Mouse (Mus musculus) adrenal gland, postnatal 4 days (tissue): Measurements from ENCODE around the gene Cog1. TPM values are rescaled to one million over a fixed set of nuclear protein-coding genes. Genes with fewer than 3 reads are reported as not detected.

ENCODE experiments used
- DNase-seq, 2 experiments: peaks; one replicate each; pipeline ENCODE4 v3.0.0; 2021 to 2022; ENCODE audit warnings: low spot score in 2 of 2, mixed read lengths in 2 of 2
- long read RNA-seq, 2 experiments: library from polyadenylated mRNA; stranded (forward); transcript quantifications; one replicate each; pipeline ENCODE4 v2.0.0; 2021
- total RNA-seq, 2 experiments: library from RNA; stranded (reverse); gene quantifications; 2 replicates each; pipeline ENCODE4 v1.2.3; 2021

Gene Cog1
- 10 to 100 TPM; 34.9 to 41.8 TPM for total RNA-seq
- long read RNA-seq, experiment 1, transcript Cog1-201 (14 exons, 3,935 nt): major isoform, 38 of 57 reads
- long read RNA-seq, experiment 1, partial matches to known transcripts: 4 of 57 reads
- long read RNA-seq, experiment 1, other reads (novel, unspliced or antisense): 15 of 57 reads
- long read RNA-seq, experiment 2, transcript Cog1-201 (14 exons, 3,935 nt): major isoform, 60 of 124 reads
- long read RNA-seq, experiment 2, partial matches to known transcripts: 25 of 124 reads
- long read RNA-seq, experiment 2, other reads (novel, unspliced or antisense): 39 of 124 reads

DNA sequence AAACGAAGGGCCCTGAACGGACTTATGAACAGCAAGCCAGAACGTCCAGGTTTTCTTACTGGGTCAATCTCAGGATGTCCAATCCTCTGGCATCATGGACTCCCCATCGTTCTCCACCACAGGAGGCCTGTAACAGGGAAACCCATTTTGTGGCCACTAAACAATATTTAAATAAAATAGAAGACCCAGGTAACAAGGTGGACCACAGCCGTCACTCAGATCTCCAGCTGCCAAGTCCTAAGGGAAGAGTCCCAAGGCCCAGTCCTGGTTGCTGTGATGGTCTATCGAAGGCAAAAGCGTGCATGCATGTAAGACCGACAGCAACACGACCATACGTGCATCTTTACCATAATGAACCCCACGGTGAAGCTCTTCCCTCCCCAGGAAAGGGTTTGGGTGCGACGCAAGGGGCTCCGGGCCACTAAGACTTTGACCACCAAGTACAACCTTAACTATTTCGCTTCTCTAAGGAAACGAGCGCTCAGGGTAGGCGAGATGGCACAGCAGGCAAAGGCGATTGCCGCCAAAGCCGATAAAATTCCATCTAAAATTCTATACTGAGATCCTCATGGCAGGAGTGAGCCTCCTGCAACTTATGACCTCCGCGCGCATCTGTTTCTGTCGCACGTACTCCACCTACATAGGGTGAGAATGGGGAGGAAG, at the start of gene Cog1:
Cog1 (plus strand) TSS at position 480 of the 663 bp plus-strand sequence.
- no peak for DNase-seq

DNA sequence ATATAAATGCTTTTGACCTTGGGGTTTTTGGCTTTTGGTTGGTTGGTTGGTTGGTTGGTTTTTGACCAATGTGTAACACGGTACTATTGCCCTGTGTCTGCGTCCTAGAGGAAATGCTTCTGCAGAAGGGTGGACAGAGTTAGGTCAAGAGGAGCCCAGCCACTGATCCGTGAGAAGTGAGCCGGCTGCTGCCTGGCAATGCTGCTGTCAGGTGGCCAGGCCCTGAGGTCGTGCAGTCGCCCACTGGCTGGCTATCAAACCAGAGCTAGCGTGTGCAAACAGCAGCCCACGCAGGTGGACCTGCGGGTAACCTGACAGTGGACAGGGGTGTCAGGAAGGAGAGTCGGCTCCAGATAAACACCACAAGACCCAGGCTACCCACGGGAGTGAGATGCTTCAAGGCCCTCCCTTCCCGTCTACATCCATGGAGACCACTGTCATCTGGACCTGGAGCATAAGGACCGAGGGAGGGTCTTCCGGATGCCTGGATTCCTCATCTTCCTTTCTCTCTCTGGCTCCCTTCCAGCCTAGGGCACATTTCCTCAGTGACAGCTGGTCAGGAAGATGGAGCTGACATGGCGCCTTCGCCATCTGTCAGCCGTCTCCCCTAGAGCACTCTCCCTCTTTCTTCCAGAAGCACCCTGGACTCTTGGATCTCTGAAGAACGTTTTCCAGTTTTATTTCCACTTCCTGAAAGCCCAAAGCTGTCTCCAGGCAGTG, 48.3 kb upstream of the Cog1 start:
- DNase-seq: no peak

- no peak for DNase-seq
Observed at GRCm38 (mm10) chr11:113601616-113602343, 47.2 kb upstream of the Cog1 start.

DNA sequence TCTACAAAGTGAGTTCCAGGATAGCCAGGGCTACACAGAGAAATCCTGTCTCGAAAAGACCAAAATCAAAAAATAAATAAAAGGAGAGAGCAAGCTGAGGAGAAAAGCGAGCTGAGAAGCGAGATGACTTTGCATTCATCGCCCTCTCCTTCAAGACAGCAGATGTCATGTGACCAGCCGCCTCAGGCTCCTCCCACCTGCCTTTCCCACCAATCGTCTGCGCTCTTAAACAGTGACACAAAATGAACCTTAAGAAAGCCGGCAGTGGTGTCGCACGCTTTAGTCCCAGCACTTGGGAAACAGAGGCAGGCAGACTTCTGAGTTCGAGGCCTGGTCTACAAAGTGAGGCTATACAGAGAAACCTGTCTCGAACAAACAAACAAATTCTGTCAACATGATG, 41.4 kb upstream of the Cog1 start:
- no peak for DNase-seq

DNA sequence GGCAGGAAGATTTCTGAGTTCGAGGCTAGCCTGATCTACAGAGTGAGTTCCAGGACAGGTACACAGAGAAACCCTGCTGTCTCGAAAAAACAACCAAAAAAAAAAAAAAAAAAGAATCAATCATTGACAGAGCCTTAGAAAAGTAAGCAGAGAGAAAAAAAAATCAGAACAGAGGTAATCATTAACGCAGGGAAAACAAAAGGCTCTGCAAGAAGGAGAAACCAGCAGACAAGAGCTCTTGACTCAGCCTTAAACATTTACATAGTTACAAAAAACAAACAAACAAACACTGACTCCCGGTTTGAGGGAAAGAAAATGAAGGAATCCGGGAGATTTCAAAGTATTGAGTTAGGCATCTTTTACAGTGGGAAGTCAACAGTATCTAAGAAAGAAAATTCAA, 39.4 kb upstream of the Cog1 start:
- no peak for DNase-seq

DNA sequence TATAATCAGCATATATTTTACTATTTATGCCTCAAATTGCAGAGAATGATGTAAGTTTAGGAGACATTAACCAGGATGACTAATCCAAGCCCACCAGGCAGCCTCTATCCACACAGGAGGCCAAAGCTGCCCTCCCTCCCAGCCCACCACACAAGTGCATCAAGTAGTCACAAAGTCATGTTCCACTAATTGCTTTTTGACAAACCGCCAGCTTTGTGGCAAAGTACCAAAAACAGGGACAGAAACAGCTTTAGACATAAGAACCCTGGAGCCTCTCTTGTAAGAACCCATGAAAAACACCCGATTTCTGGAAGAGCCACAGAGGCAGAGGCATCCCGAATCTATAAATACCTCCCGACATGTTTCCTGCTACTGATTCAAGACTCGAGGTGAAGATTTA, 38.7 kb upstream of the Cog1 start:
- DNase-seq: no peak

DNA sequence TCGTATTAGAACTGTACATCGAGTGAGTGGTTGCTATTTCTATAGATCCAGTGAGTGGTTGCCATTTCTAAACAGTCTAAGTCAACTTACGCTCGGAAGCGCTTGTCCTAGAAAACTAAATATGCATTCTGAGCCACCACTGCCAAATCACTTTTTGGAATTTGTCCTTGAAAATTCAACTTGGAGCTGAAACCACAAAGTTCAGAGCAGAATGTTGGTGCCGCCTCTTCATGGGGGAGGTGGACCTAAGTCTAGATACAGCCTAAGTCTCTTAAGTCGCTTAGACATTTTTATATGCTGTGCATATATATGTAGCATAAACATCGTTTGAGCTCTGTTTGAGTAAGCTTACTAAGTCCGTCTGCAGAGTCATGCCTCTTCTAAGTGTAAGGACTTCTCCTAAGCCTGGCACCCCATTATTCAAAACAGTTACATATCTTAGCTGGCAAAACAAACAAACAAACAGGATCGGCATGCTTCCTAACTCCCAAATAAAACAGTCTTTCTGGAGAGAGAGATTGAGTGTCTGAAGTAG, 37.8 kb upstream of the Cog1 start:
- DNase-seq: no peak

- peak; percentile 25 to 36 for DNase-seq
Observed at GRCm38 (mm10) chr11:113611664-113612611, 37.0 kb upstream of the Cog1 start.

DNA sequence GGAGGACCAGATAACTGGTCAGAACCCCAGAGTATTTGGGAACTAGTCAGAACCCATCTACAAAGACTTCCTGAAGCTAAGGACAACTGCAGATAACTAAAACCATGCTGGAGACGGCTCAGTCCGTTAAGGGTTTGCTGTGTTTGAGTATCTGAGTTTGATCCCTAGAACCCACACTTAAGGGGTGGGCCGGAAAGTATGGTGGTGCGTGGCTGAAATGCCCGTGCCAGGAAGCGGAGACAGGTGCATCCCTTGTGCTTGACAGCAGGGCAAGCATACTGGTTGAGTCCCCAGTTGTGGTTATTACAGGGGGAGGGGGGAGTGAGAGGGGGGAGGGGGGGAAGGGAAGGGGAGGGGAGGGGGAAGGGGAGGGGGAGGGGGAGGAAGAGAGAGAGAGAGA, 34.5 kb upstream of the Cog1 start:
- no peak for DNase-seq

DNA sequence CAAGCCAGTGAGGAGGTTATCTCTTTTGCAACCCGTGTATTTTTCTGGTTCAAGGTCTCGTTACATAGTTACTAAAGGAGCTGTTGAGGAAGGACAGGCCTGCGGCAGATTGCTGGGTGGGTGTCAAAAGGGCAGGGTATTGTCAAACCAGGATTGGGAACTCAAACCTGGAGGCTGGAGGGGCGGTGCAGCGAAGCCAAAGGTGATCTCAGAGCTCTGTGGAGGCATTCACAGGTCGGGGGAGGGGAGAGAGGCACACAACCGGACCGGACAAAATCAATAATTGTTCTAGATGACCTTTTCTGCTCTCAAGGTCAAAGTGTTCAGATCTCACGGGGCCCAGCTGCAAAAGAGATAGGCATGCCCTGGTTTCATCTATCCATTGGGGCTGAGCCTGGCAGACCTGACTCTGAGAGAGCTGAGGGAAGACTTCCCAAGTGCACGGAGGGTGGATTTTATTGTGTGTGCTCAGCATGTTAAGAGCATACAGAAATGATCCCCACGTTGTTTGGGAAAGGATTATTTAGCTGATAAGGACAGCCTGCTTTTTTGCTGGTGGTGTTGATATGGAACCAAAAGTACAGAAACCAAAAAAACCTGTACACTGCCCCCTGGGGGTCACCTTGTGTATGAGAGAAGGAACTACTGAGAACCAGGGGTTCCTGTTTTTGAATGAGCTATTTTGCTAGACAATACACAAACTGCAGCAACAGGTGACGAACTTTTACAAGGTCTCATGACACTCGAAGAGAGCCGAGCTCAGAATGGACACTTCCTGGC, 31.6 kb upstream of the Cog1 start:
- peak; percentile 37 to 40 for DNase-seq

DNA sequence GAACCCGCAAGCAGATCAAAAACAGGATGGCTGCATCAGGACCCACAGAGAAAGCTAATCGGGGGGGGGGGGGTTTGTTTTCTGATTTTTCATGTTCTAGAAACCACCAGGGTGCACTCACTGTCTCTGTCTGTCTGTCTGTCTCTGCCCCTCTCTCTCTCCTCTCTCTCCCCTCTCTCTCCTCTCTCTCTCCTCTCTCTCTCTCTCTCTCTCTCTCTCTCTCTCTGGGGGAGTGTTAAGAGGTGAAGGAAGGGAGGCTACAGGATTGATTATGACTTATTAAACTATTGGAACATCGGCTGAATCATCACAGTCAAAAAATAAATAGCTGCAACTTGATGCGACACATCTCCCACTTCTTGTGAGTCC, 30.7 kb upstream of the Cog1 start:
- DNase-seq: no peak

GRCm38 (mm10) chr11:113618672-113619419, 30.1 kb upstream of the Cog1 start, which contains the start of gene Sstr2:
Sstr2 (plus strand) TSS chr11:113619342.
- peak; percentile 24 to 41 for DNase-seq

- no peak for DNase-seq
Observed at GRCm38 (mm10) chr11:113619420-113620080, 29.4 kb upstream of the Cog1 start.

- no peak for DNase-seq
Observed at GRCm38 (mm10) chr11:113621001-113621400, 28.0 kb upstream of the Cog1 start.

- no peak for DNase-seq
Observed at GRCm38 (mm10) chr11:113622028-113622427, 26.9 kb upstream of the Cog1 start.

- no peak for DNase-seq
Observed at GRCm38 (mm10) chr11:113625437-113625836, 23.5 kb upstream of the Cog1 start.

DNA sequence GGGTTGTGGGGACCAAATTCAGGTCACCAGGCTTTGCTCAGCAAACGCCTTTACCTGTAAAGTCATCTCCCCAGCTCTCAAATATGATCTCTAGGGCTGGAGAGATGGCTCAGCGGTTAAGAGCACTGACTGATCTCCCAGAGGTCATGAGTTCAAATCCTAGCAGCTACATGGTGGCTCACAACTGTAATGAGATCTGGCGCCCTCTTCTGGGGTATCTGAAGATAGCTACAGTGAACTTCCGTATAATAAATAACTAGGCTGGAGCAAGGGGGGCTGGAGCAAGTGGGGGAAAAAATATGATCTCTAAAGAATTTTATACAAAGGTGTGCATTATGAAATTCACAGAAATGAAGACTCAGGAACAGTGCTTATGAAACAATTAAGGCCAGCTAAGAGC, 21.2 kb upstream of the Cog1 start:
- DNase-seq: no peak

GRCm38 (mm10) chr11:113630642-113631041, 18.3 kb upstream of the Cog1 start:
- no peak for DNase-seq
